ENCODE assay signal across 9 mouse cellular contexts in the genomic region with DNA sequence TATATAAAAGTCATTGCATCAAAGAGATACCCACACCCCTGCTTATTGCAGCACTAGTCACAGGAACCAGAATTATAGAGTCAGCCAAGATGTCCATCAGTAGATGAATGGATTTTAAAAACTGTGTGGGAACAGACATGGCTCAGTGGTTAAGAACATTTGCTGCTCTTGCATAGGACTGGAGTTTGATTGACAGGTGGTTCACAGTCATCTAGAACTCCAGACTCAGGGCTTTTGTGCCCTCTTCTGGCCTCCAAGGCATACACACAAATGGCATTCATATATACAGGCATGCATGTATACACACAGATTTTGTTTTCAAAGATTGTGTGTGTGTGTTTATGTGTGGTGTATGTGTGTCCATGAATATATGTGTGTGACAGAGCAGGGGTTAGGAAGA. TPM values are rescaled to one million over a fixed set of nuclear protein-coding genes. Genes with fewer than 3 reads are reported as not detected.
A peak's percentile ranks its signal among the peaks of the same experiment; 100 is the strongest.
DNase-seq lines count a peak whose midpoint lies in the region; ATAC-seq and TF ChIP-seq lines count a peak whose summit lies in the region.
"Had no signal": no experiment of that assay in that cellular context is flagged by ENCODE, and none has a peak within 500 bp of the region (broad histone marks: within the 10 kb centered on the region; RNA-seq: fewer than 3 reads in every experiment).

No protein-coding gene starts in this region.

- DNase-seq in kidney, adult 2 months: peak; percentile 66
- DNase-seq in kidney, postnatal 10 days: no peak
- DNase-seq in MEL (ENCODE audit: low read depth, low spot score): peak; percentile 53
- DNase-seq in lung, postnatal 36 days: peak; percentile 70
- DNase-seq in left cerebral cortex, adult 18-20 months (ENCODE audit: low spot score in 2 of 2): no peak
- no peak for DNase-seq in testis, postnatal 14 days (ENCODE audit: low spot score)
- DNase-seq in spleen, adult 12 weeks (ENCODE audit: low spot score): no peak

- no peaks in the 10 kb centered on the region for H3K36me3 ChIP-seq in kidney, adult 2 months (ENCODE audit: control insufficient read depth, insufficient read depth, low read length)
- H3K36me3 ChIP-seq in MEL (ENCODE audit: control insufficient read depth in 1 of 2, insufficient read depth in 2 of 2, low read length in 2 of 2): peaks cover 2 to 28% of the 10 kb centered on the region in 2 experiments; a peak in 2 of 4 replicates
- H3K36me3 ChIP-seq: heart, embryonic 12.5 days had no signal

- H3K4me1 ChIP-seq in kidney, adult 2 months (ENCODE audit: control insufficient read depth, insufficient read depth, low read length): peaks cover 35% of the 10 kb centered on the region
- H3K4me1 ChIP-seq in MEL (ENCODE audit: control insufficient read depth in 1 of 2, insufficient read depth in 2 of 2, low read length in 2 of 2): peaks cover 11 to 18% of the 10 kb centered on the region in 2 experiments

- no peaks in the 10 kb centered on the region for H3K27me3 ChIP-seq in kidney, adult 2 months (replicated peaks; ENCODE audit: control insufficient read depth, insufficient read depth, low read length)
- no peaks in the 10 kb centered on the region for H3K27me3 ChIP-seq in MEL (ENCODE audit: control insufficient read depth in 1 of 2, insufficient read depth in 2 of 2, low read length in 2 of 2)
- H3K27me3 ChIP-seq: heart, embryonic 12.5 days had no signal

- H3K27ac ChIP-seq in kidney, adult 2 months (ENCODE audit: insufficient read depth, low read depth, low read length): no peak overlapping the region; the same call in 1 of the 2 replicates
- H3K27ac ChIP-seq in MEL (ENCODE audit: control insufficient read depth, low read depth, low read length): no peak overlapping the region

- H3K9ac ChIP-seq in MEL (ENCODE audit: control insufficient read depth, low read depth, low read length, poor library complexity, severe bottlenecking): no peak overlapping the region
- H3K9ac ChIP-seq: heart, embryonic 12.5 days had no signal

- no peaks in the 10 kb centered on the region for H3K9me3 ChIP-seq in MEL (replicated peaks; ENCODE audit: insufficient read depth, low read length)
- H3K9me3 ChIP-seq: heart, embryonic 12.5 days had no signal

- H3K4me3 ChIP-seq in kidney, adult 2 months (ENCODE audit: insufficient read depth, low read depth, low read length): no peak overlapping the region
- no peak overlapping the region for H3K4me3 ChIP-seq in MEL (ENCODE audit: control insufficient read depth in 1 of 2, insufficient read depth in 1 of 2, low read depth in 2 of 2, low read length in 2 of 2)
- H3K4me3 ChIP-seq: heart, embryonic 12.5 days had no signal

- peaks cover 63% of the 10 kb centered on the region for H3K79me2 ChIP-seq in MEL (ENCODE audit: control insufficient read depth, insufficient read depth, low read length, poor library complexity)

- TF ChIP-seq EP300 in MEL (IDR thresholded peaks at IDR 0.05; ENCODE audit: low read depth in 1 of 2, low read length in 2 of 2): no peak

- peak; percentile 46 to 72 for ATAC-seq in hematopoietic stem cell, adult 5-6 weeks (replicated peaks in 1 of 2; ENCODE audit: insufficient read depth in 1 of 2, low FRiP score in 2 of 2, low TSS enrichment in 1 of 2, low read depth in 1 of 2, poor library complexity in 2 of 2, severe bottlenecking in 2 of 2)

- peak; percentile 48 for TF ChIP-seq CTCF in kidney, adult 2 months (conservative IDR thresholded peaks at IDR 0.05; ENCODE audit: insufficient read depth, insufficient read length, low read depth, low read length)
- TF ChIP-seq CTCF in MEL (IDR thresholded peaks at IDR 0.05 in 2 of 3, conservative IDR thresholded peaks at IDR 0.05 in 1 of 3; ENCODE audit: control insufficient read depth in 1 of 3, insufficient read depth in 1 of 3, low read depth in 2 of 3, low read length in 3 of 3, poor library complexity in 1 of 3, severe bottlenecking in 1 of 3): peak in 1 of 3 experiments; percentile 42; a peak in 2 of 6 replicates

- no peak for TF ChIP-seq POLR2A in kidney, adult 2 months (IDR thresholded peaks at IDR 0.05; ENCODE audit: low read depth, low read length)
- no peak for TF ChIP-seq POLR2A in MEL (IDR thresholded peaks at IDR 0.05; ENCODE audit: control insufficient read depth in 1 of 2, insufficient read depth in 1 of 2, low read depth in 1 of 2, low read length in 2 of 2, poor library complexity in 1 of 2)

- peak; percentile 42 for TF ChIP-seq RAD21 in MEL (IDR thresholded peaks at IDR 0.05; ENCODE audit: low read depth, low read length)

TF ChIP-seq in MEL, 35 proteins besides CTCF, POLR2A, EP300 and RAD21:
- no peak for TF ChIP-seq E2F4 (IDR thresholded peaks at IDR 0.05; ENCODE audit: borderline replicate concordance, low read depth, low read length)
- 0 out of 2 replicates have a peak, but pooled peaks have one; percentile 24 for TF ChIP-seq SMC3 (IDR thresholded peaks at IDR 0.05; ENCODE audit: low read depth, low read length)

RNA-seq across cellular contexts. Expression of gene Mkln1, which starts 14.0 kb away (rescaled TPM):
- polyA plus RNA-seq in kidney, adult 2 months (2012; rRNA removed): 50.4 and 84.5 TPM in 2 replicates
- total RNA-seq in MEL (2012; rRNA removed): 126 and 135 TPM in 2 replicates
- 100 to 1,000 TPM; 115 to 187 TPM for polyA plus RNA-seq in MEL (2012; ENCODE audit: insufficient read depth in 1 of 2, insufficient read length in 2 of 2, low read depth in 1 of 2, low replicate concordance in 2 of 2, missing spikeins in 1 of 2)
- total RNA-seq in hematopoietic stem cell, adult 5-6 weeks (2017): 169 and 203 TPM in 2 replicates
- 100 to 1,000 TPM; 151 to 167 TPM for total RNA-seq in left cerebral cortex, adult 18-20 months (2021)

Comparison
In these comparisons a context has a peak if more than half of its experiments do, and no peak if none do; other contexts are left out.
1. DNase-seq: peak in kidney, adult 2 months (single experiment), MEL (single experiment) and lung, postnatal 36 days (single experiment); none in kidney, postnatal 10 days (single experiment), left cerebral cortex, adult 18-20 months (0 of 2), testis, postnatal 14 days (single experiment) and spleen, adult 12 weeks (single experiment).